Mouse (Mus musculus): ENCODE results near the gene Serpine1.

DNA sequence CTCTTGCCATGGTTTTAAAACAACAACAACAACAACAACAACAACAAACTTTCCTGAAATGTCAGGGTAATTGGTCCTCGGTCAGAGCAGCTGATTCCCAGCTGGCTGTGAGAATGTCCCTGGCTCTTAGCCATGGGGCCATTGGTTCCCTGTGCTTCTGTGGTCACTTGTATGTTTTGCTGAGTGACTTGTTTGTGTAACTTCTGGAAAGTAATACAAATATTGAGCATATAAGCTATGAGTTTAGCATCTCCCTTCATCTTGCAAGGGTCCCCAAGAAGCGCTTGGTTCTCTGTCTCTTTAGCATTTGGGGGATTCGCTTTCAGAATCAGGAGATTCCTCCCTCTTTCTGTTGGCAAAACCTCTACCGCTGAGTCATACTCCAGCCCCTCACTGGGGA, 34.4 kb upstream of the Serpine1 start:
- TF ChIP-seq MAX (IDR thresholded peaks at IDR 0.05; ENCODE audit: low read length), result no peak
- TF ChIP-seq CHD2 (IDR thresholded peaks at IDR 0.05; ENCODE audit: low read length), result no peak
- TF ChIP-seq CHD1 (IDR thresholded peaks at IDR 0.05; ENCODE audit: low read depth, low read length), result no peak
- TF ChIP-seq CTCF (IDR thresholded peaks at IDR 0.05 in 2 of 3, conservative IDR thresholded peaks at IDR 0.05 in 1 of 3; ENCODE audit: control insufficient read depth in 1 of 3, insufficient read depth in 1 of 3, low read depth in 2 of 3, low read length in 3 of 3, poor library complexity in 1 of 3, severe bottlenecking in 1 of 3), result no peak
- no peak for TF ChIP-seq EP300 (IDR thresholded peaks at IDR 0.05; ENCODE audit: low read depth in 1 of 2, low read length in 2 of 2)
- TF ChIP-seq POLR2AphosphoS2 (IDR thresholded peaks at IDR 0.05; ENCODE audit: low read length), result no peak
- TF ChIP-seq TBP (IDR thresholded peaks at IDR 0.05; ENCODE audit: low read depth, low read length), result no peak
- TF ChIP-seq ZNF384 (IDR thresholded peaks at IDR 0.05; ENCODE audit: low read depth, low read length), result no peak
- TF ChIP-seq MAZ (IDR thresholded peaks at IDR 0.05; ENCODE audit: low read depth, low read length), result no peak
- no peak for TF ChIP-seq KAT2A (conservative IDR thresholded peaks at IDR 0.05; ENCODE audit: low read depth, low read length)
- TF ChIP-seq TAL1 (IDR thresholded peaks at IDR 0.05; ENCODE audit: low read length), result no peak
- TF ChIP-seq E2F4 (IDR thresholded peaks at IDR 0.05; ENCODE audit: borderline replicate concordance, low read depth, low read length), result no peak
- no peak for TF ChIP-seq USF1 (IDR thresholded peaks at IDR 0.05; ENCODE audit: low read depth, low read length)

All from MEL (cell line).